Mouse (Mus musculus): ENCODE results near the gene Gm49450.
"Not testable (repeated sequence)": the region's sequence is repeated elsewhere in the genome, so short reads cannot be mapped to it uniquely, and the experiment has no call there.

The Gm49450 gene

DNA sequence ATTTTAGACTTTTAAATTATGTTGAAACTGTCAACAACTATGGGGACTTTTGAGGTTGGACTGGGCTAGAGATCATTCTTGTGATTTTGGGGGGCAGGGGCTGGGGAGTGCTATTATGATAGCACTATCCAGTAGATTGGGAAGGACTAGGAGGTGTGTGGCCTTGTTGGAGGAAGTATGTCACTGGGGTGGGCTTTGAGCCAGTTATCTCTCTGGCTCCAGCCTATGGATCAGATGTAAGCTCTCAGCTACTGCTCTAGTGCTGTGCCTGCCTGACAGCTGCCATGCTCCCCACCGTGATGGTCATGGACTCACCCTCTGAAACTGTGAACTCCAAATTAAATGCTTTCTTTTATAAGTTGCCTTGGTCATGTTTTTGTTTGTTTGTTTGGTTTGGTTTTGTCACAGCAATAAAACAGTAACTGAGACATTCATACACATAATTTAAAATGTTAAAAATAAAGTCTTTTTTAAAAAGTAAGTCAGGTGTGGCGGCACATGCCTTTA lies 30.3 kb downstream of the Gm49450 start:
- no peak for DNase-seq (ENCODE audit: low read depth)

GRCm38 (mm10) chr15:98922581-98922980 lies 30.8 kb downstream of the Gm49450 start:
- DNase-seq (ENCODE audit: low read depth) = no peak

DNA sequence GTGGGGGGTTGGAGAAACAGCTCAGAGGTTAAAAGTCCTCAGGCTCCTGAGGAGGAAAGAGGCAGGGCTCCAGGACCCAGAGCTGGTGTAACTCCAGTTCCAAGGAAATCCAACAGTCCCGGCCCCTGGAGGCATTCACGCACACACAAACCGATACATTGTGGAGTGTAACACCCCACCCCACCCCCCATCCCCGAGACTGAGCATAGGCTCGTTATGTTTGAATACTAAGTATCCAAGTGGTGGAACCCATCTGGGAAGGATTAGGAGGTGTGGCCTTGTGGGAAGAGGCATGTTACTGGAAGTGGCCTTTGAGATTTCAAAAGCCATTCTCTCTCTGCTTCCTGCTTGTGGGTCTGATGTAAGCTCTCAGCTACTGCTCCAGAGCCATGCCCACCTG lies 31.8 kb downstream of the Gm49450 start:
- no peak for DNase-seq (ENCODE audit: low read depth)

- not testable (repeated sequence) for DNase-seq (ENCODE audit: low read depth)
These were observed 34.9 kb downstream of the Gm49450 start for GRCm38 (mm10) chr15:98918499-98918895.

DNA sequence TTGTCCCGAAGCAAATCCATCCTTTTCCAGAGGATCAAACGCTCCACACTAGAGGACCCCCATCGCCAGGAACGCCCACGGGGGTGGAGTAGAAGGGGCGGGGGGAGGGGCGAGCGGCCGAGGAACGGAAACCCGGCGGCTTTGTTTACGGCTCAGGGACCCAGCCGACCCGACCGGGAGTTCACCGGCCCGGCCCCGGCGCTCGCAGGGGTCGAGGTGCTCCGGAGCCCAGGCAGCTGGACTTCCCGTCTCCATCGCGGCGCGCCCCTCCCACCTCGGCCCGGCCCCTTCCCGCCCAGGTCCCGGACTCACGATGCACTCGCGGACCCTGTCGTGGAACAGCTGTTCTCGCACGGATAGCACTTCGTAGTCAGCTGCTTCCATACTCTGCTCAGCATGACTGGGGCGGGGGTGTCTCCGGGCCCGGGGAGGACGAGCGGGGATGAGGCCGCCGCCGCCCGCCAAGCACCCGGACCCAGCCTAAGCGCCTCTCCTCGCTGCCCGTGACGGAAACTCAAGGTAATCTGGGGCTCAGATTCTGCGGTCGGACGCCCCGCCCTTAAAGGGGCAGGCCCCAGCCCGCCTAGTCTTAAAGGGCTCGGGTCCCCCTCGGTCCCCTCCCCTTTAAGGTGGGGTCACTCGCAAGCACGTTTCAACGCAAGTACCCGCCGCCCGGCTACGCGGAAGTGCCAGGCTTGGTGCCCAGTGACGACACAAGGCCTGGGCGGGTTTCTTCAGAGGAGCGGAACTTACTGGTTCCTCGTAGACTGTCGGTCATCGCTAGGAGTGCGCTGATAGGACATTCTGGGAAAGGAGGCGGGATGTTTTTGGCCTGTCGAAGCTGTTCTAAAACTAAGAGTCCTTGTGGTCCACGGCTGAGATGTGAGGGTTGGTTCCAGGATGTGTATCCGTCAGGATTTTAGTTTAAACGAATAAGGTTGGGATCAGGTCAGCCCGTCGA lies 35.5 kb downstream of the Gm49450 start, which contains the start of gene Lmbr1l:
TSS of gene Lmbr1l (minus strand) at position 694 of the 961 bp plus-strand sequence.
- peak; percentile 100 for DNase-seq (ENCODE audit: low read depth)

DNA sequence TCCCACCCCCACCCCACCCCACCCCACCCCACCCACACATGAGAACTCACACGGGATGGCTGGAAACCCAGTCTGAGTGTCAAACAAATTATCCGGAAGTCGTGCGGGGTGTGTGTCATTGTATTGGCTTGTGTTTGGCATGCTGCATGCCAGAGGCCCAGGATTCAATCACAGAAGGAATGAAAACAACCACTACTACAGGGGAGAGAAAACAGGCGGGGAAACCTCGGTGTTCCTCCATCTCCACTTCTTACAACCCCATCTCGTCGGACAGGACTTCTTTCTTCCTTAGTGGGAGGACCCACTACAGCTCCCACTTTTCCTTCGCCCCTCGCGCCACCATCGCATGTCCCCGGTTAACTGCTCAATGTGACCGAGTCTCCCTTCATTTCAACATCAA lies 36.3 kb downstream of the Gm49450 start:
- peak; percentile 52 for DNase-seq (ENCODE audit: low read depth)

- no peak for DNase-seq (ENCODE audit: low read depth)
These were observed 37.3 kb downstream of the Gm49450 start for GRCm38 (mm10) chr15:98916016-98916415.

DNA sequence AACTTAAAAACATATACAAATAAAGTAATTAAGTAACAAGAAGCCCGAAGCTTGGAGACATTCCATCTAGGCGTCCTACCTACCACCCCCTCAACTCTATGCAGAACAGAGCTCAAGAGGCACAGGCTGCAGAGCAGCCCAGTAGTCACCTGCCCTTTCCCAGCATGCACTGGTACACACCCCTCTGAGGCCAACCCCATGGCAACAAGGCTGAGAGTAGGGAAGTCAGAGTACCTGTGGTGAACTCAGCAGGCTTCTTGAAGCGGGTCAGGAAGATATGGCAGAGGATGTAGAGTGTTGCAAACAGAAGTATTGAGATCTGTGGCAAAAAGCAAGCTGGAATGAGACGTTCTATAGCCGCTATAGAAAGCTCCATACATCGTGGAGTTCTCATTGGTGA lies 38.4 kb downstream of the Gm49450 start:
- no peak for DNase-seq (ENCODE audit: low read depth)

GRCm38 (mm10) chr15:98904692-98905091 lies 48.7 kb downstream of the Gm49450 start:
- DNase-seq (ENCODE audit: low read depth) = no peak

GRCm38 (mm10) chr15:98902600-98902999 lies 50.8 kb downstream of the Gm49450 start:
- no peak for DNase-seq (ENCODE audit: low read depth)

GRCm38 (mm10) chr15:98901530-98901929 lies 51.8 kb downstream of the Gm49450 start:
- no peak for DNase-seq (ENCODE audit: low read depth)

DNA sequence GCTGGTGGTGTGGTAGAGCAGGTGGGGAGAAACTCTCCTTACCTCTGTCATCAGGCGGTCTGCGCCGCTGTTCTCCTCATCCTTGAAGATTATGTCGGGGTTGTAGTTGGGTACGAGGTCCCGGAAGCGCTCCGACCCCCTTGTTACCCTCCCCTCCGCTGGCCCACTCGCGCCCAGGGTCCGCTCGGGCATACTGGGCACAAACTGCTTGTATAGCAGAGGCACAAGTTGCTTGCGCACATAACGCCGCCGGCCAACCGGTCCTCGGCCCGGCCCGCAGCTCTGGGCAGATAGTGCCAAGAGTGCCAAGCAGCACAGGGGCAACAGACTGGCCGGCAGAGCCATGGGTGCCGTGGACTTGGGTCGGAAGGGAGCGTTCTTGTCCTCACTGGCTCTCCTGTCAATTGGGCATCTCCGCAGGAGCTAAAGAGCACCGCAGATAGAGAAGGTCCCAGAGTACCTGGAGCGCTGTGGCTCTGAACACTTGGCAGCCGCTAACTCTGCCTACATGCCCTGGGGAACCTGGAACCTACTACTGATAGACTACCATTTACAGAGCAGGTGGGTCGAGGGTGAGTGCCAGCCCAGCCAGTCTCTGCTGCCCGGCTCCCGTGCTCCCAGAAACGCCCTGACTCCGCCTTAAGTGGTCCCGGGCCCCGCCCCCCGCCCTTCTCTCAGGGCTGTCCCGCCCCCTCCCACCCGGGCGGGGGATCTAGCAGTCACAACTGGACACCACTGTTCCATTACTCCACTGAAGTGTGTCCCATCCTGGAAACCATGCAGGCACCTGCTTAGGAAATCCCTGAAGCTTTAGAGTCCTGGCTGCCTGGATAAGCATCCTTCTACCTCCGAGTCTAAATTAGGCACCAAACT lies 55.2 kb downstream of the Gm49450 start, which contains the start of gene Dhh:
TSS of gene Dhh (minus strand) at position 613 of the 873 bp plus-strand sequence.
- no peak for DNase-seq (ENCODE audit: low read depth)

DNA sequence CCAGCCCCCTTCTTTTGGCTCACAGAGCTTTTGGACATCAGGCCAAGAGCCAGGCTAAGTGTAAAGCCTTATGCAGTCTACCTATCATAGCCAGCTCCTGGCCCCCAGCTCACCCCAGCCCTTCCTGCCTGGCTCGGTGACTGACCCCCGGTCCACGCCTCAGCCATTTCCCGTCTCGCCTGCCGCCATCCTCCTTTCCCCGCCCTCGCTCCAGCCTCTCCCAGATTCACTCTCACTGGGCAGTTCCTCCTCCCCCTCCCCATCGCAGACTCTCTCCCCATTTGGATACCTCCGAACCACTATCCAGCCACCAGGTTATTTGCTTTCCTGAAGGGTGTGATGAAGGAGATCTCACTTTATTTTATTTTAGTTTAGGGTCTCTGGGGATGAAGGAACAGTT lies 55.9 kb downstream of the Gm49450 start:
- DNase-seq (ENCODE audit: low read depth) = no peak

- DNase-seq (ENCODE audit: low read depth) = no peak
These were observed 57.4 kb downstream of the Gm49450 start for GRCm38 (mm10) chr15:98895635-98896589.

GRCm38 (mm10) chr15:98894746-98895634 lies 58.4 kb downstream of the Gm49450 start:
- DNase-seq (ENCODE audit: low read depth) = no peak

- no peak for DNase-seq (ENCODE audit: low read depth)
These were observed 59.2 kb downstream of the Gm49450 start, which contains the start of gene Rhebl1 for GRCm38 (mm10) chr15:98893940-98894745. Rhebl1 (minus strand) TSS chr15:98894540.

- no peak for DNase-seq (ENCODE audit: low read depth)
These were observed 60.3 kb downstream of the Gm49450 start for GRCm38 (mm10) chr15:98893036-98893435.

- peak; percentile 93 for DNase-seq (ENCODE audit: low read depth)
These were observed 61.3 kb downstream of the Gm49450 start for GRCm38 (mm10) chr15:98891907-98892606.

Data from 416B (cell line).